In genomic region chr16:17875174-17875573, GRCm38 (mm10) we compare ENCODE assay signal across 31 mouse cellular contexts. TPM values are rescaled to one million over a fixed set of nuclear protein-coding genes. Genes with fewer than 3 reads are reported as not detected.
DNase-seq lines count a peak whose midpoint lies in the region; ATAC-seq and TF ChIP-seq lines count a peak whose summit lies in the region.
"Had no signal": no experiment of that assay in that cellular context is flagged by ENCODE, and none has a peak within 500 bp of the region (broad histone marks: within the 10 kb centered on the region; RNA-seq: fewer than 3 reads in every experiment).

No protein-coding gene starts in this region.

- no peak overlapping the region for H3K27ac ChIP-seq in intestine, embryonic 16.5 days (ENCODE audit: low read length)
- no peak overlapping the region for H3K27ac ChIP-seq in intestine, postnatal 0 days (ENCODE audit: low read depth, low read length)
- H3K27ac ChIP-seq in heart, embryonic 15.5 days = peak overlapping the region; percentile 52
- H3K27ac ChIP-seq: embryonic facial prominence, embryonic 12.5 days; forebrain, embryonic 13.5 days; limb, embryonic 13.5 days; neural tube, embryonic 15.5 days had no signal

- no peaks in the 10 kb centered on the region for H3K27me3 ChIP-seq in intestine, embryonic 16.5 days (replicated peaks; ENCODE audit: control insufficient read depth, insufficient read depth, low read length)
- no peaks in the 10 kb centered on the region for H3K27me3 ChIP-seq in intestine, postnatal 0 days (replicated peaks; ENCODE audit: control insufficient read depth, insufficient read depth, low read length)
- no peaks in the 10 kb centered on the region for H3K27me3 ChIP-seq in heart, embryonic 15.5 days
- H3K27me3 ChIP-seq: embryonic facial prominence, embryonic 12.5 days; forebrain, embryonic 13.5 days; limb, embryonic 13.5 days; megakaryocyte, embryonic 14.5 days; neural tube, embryonic 15.5 days had no signal

- H3K36me3 ChIP-seq in intestine, embryonic 16.5 days (ENCODE audit: control insufficient read depth, insufficient read depth, low read length) = no peaks in the 10 kb centered on the region
- H3K36me3 ChIP-seq in intestine, postnatal 0 days (ENCODE audit: control insufficient read depth, insufficient read depth) = peaks cover 10% of the 10 kb centered on the region
- peaks cover 9% of the 10 kb centered on the region; the same call in 1 of the 2 replicates for H3K36me3 ChIP-seq in heart, embryonic 15.5 days

- no peak overlapping the region for H3K9ac ChIP-seq in intestine, embryonic 16.5 days (ENCODE audit: low read depth, low read length)
- H3K9ac ChIP-seq in intestine, postnatal 0 days (ENCODE audit: low read depth, low read length) = no peak overlapping the region
- no peak overlapping the region for H3K9ac ChIP-seq in heart, embryonic 15.5 days
- H3K9ac ChIP-seq: embryonic facial prominence, embryonic 12.5 days; forebrain, embryonic 13.5 days; limb, embryonic 13.5 days; neural tube, embryonic 15.5 days had no signal

- DNase-seq in gastrocnemius, adult 18-20 months (ENCODE audit: low spot score) = peak; percentile 25
- DNase-seq in gastrocnemius, adult 8-10 months (ENCODE audit: low spot score in 2 of 2) = no peak
- peak; percentile 92 for DNase-seq in adipocyte (ENCODE audit: low spot score)
- no peak for DNase-seq in right cerebral cortex, postnatal 25 days
- DNase-seq in left cerebral cortex, postnatal 36 days (ENCODE audit: low spot score in 2 of 2) = no peak
- DNase-seq: adrenal gland, postnatal 25 days; cerebellum, adult 9-10 months; gastrocnemius, postnatal 36 days; kidney, adult 8-10 months; kidney, postnatal 4 days; lung, postnatal 14 days; thymus, adult 2 months had no signal

- WGBS in intestine, embryonic 16.5 days = 60% methylated on average over 4 of the region's 4 CpGs
- WGBS in intestine, postnatal 0 days = 53% methylated on average over 4 of the region's 4 CpGs
- 30% methylated on average over 4 of the region's 4 CpGs for WGBS in heart, embryonic 15.5 days

- no peaks in the 10 kb centered on the region for H3K9me3 ChIP-seq in intestine, embryonic 16.5 days (ENCODE audit: control insufficient read depth, low read length)
- no peaks in the 10 kb centered on the region for H3K9me3 ChIP-seq in intestine, postnatal 0 days (ENCODE audit: control insufficient read depth)
- H3K9me3 ChIP-seq in heart, embryonic 15.5 days (replicated peaks) = no peaks in the 10 kb centered on the region
- H3K9me3 ChIP-seq: embryonic facial prominence, embryonic 12.5 days; forebrain, embryonic 13.5 days; limb, embryonic 13.5 days; neural tube, embryonic 15.5 days had no signal

- no peak for TF ChIP-seq CTCF in intestine, postnatal 0 days (IDR thresholded peaks at IDR 0.05; ENCODE audit: low read depth)

- intact Hi-C loops in left cerebral cortex, postnatal 36 days (cut with DNase I) = no loop called here

- no peak overlapping the region for H3K4me3 ChIP-seq in intestine, embryonic 16.5 days (ENCODE audit: low read length)
- no peak overlapping the region for H3K4me3 ChIP-seq in intestine, postnatal 0 days (ENCODE audit: low read depth, low read length)
- H3K4me3 ChIP-seq in heart, embryonic 15.5 days = no peak overlapping the region
- H3K4me3 ChIP-seq: embryonic facial prominence, embryonic 12.5 days; erythroblast, embryonic 14.5 days; forebrain, embryonic 13.5 days; limb, embryonic 13.5 days; megakaryocyte, embryonic 14.5 days; neural tube, embryonic 15.5 days had no signal

- peak; percentile 38; the same call in 1 of the 2 replicates for ATAC-seq in intestine, embryonic 16.5 days
- ATAC-seq in intestine, postnatal 0 days = no peak
- no peak; the same call in 1 of the 2 replicates for ATAC-seq in heart, embryonic 15.5 days (replicated peaks; ENCODE audit: insufficient number of reproducible peaks, insufficient read depth, low FRiP score, low read depth)
- ATAC-seq: activated CD4-positive, CD25-positive, alpha-beta regulatory T cell, adult 4 months; forebrain, embryonic 13.5 days; midbrain, embryonic 16.5 days had no signal

- peaks cover 16% of the 10 kb centered on the region for H3K4me1 ChIP-seq in intestine, embryonic 16.5 days (ENCODE audit: control insufficient read depth, insufficient read depth, low read length)
- peaks cover 4% of the 10 kb centered on the region; the same call in 1 of the 2 replicates for H3K4me1 ChIP-seq in intestine, postnatal 0 days (replicated peaks; ENCODE audit: control insufficient read depth, insufficient read depth, low read length)
- H3K4me1 ChIP-seq in heart, embryonic 15.5 days (replicated peaks) = peaks cover 41% of the 10 kb centered on the region
- H3K4me1 ChIP-seq: embryonic facial prominence, embryonic 12.5 days; forebrain, embryonic 13.5 days; neural tube, embryonic 15.5 days had no signal

- H3K4me2 ChIP-seq in intestine, embryonic 16.5 days (ENCODE audit: low read depth, low read length) = no peak overlapping the region
- H3K4me2 ChIP-seq in intestine, postnatal 0 days (replicated peaks; ENCODE audit: low read depth) = no peak overlapping the region
- no peak overlapping the region for H3K4me2 ChIP-seq in heart, embryonic 15.5 days
- H3K4me2 ChIP-seq: embryonic facial prominence, embryonic 12.5 days; forebrain, embryonic 13.5 days; limb, embryonic 13.5 days; neural tube, embryonic 15.5 days had no signal

RNA-seq across cellular contexts. Expression of gene Gm20518, which starts 16.3 kb away (rescaled TPM):
- under 1 TPM; 0.05 to 0.09 TPM for total RNA-seq in gastrocnemius, adult 18-20 months (2021)
- under 1 TPM; 0.10 to 0.13 (median 0.12) TPM for total RNA-seq in gastrocnemius, adult 8-10 months (2022)
- 0.26 and 0.31 TPM in 2 replicates for polyA plus RNA-seq in intestine, embryonic 16.5 days (2015; fragmentation: Nextera tagmentation; extraction: Ambion mirVana)
- not detected in 2 replicates for polyA plus RNA-seq in intestine, postnatal 0 days (2015; fragmentation: Nextera tagmentation; extraction: Ambion mirVana)
- polyA plus RNA-seq in heart, embryonic 15.5 days (2015; fragmentation: Nextera tagmentation; extraction: Ambion mirVana) = 0.19 and 0.24 TPM in 2 replicates
- 1 to 10 TPM; 1.3 to 2.2 TPM for total RNA-seq in left cerebral cortex, postnatal 36 days (2021)

RNA-seq across cellular contexts. Expression of gene Tssk1, which starts 18.8 kb away (rescaled TPM):
- total RNA-seq in gastrocnemius, adult 18-20 months (2021) = under 1 TPM in 1 of 2 experiments, not detected in 1; 0.07 TPM
- total RNA-seq in gastrocnemius, adult 8-10 months (2022) = under 1 TPM in 1 of 4 experiments, not detected in 3; 0.07 TPM
- 0.05 TPM in 1 of 2 replicates, not detected in the other for polyA plus RNA-seq in intestine, embryonic 16.5 days (2015; fragmentation: Nextera tagmentation; extraction: Ambion mirVana)
- 0.04 TPM in 1 of 2 replicates, not detected in the other for polyA plus RNA-seq in intestine, postnatal 0 days (2015; fragmentation: Nextera tagmentation; extraction: Ambion mirVana)
- polyA plus RNA-seq in heart, embryonic 15.5 days (2015; fragmentation: Nextera tagmentation; extraction: Ambion mirVana) = 0.03 TPM in 1 of 2 replicates, not detected in the other
- total RNA-seq in left cerebral cortex, postnatal 36 days (2021) = not detected
- total RNA-seq: layer of hippocampus, postnatal 14 days; left cerebral cortex, postnatal 10 days had no signal
- polyA plus RNA-seq: activated CD4-positive, CD25-positive, alpha-beta regulatory T cell, adult 4 months; erythroblast, embryonic 14.5 days; G1E; liver, embryonic 16.5 days; neural tube, embryonic 15.5 days had no signal

RNA-seq across cellular contexts. Expression of gene Dgcr2, which starts 23.2 kb away (rescaled TPM):
- 10 to 100 TPM; 20.3 to 21.4 TPM for total RNA-seq in gastrocnemius, adult 18-20 months (2021)
- 10 to 100 TPM; 19.1 to 22.8 (median 20.5) TPM for total RNA-seq in gastrocnemius, adult 8-10 months (2022)
- polyA plus RNA-seq in intestine, embryonic 16.5 days (2015; fragmentation: Nextera tagmentation; extraction: Ambion mirVana) = 65.4 and 67.4 TPM in 2 replicates
- polyA plus RNA-seq in intestine, postnatal 0 days (2015; fragmentation: Nextera tagmentation; extraction: Ambion mirVana) = 35.0 and 35.3 TPM in 2 replicates
- polyA plus RNA-seq in heart, embryonic 15.5 days (2015; fragmentation: Nextera tagmentation; extraction: Ambion mirVana) = 41.8 and 58.9 TPM in 2 replicates
- 100 to 1,000 TPM in 1 of 2 experiments, 10 to 100 TPM in 1; 92.6 to 103 TPM for total RNA-seq in left cerebral cortex, postnatal 36 days (2021)

RNA-seq across cellular contexts. Expression of gene Tssk2, which starts 23.3 kb away (rescaled TPM):
- not detected for total RNA-seq in gastrocnemius, adult 18-20 months (2021)
- not detected for total RNA-seq in gastrocnemius, adult 8-10 months (2022)
- polyA plus RNA-seq in intestine, embryonic 16.5 days (2015; fragmentation: Nextera tagmentation; extraction: Ambion mirVana) = not detected in 2 replicates
- polyA plus RNA-seq in intestine, postnatal 0 days (2015; fragmentation: Nextera tagmentation; extraction: Ambion mirVana) = not detected in 2 replicates
- polyA plus RNA-seq in heart, embryonic 15.5 days (2015; fragmentation: Nextera tagmentation; extraction: Ambion mirVana) = not detected in 2 replicates
- total RNA-seq in left cerebral cortex, postnatal 36 days (2021) = not detected
- total RNA-seq: adrenal gland, postnatal 25 days; G1E; gastrocnemius, postnatal 36 days; layer of hippocampus, postnatal 14 days; left cerebral cortex, postnatal 10 days had no signal
- polyA plus RNA-seq: activated CD4-positive, CD25-positive, alpha-beta regulatory T cell, adult 4 months; cortical plate, adult 2 months; erythroblast, embryonic 14.5 days; forebrain, embryonic 13.5 days; frontal cortex, adult 2 months; G1E; hindbrain, embryonic 11.5 days; limb, embryonic 13.5 days; liver, embryonic 16.5 days; midbrain, embryonic 16.5 days; neural tube, embryonic 15.5 days; stomach, embryonic 16.5 days had no signal

RNA-seq across cellular contexts. Expression of gene Ess2, which starts 36.0 kb away (rescaled TPM):
- 1 to 10 TPM; 5.7 to 6.0 TPM for total RNA-seq in gastrocnemius, adult 18-20 months (2021)
- 1 to 10 TPM; 6.0 to 6.6 (median 6.2) TPM for total RNA-seq in gastrocnemius, adult 8-10 months (2022)
- polyA plus RNA-seq in intestine, embryonic 16.5 days (2015; fragmentation: Nextera tagmentation; extraction: Ambion mirVana) = 28.8 and 29.5 TPM in 2 replicates
- 12.2 and 12.5 TPM in 2 replicates for polyA plus RNA-seq in intestine, postnatal 0 days (2015; fragmentation: Nextera tagmentation; extraction: Ambion mirVana)
- polyA plus RNA-seq in heart, embryonic 15.5 days (2015; fragmentation: Nextera tagmentation; extraction: Ambion mirVana) = 25.0 and 34.5 TPM in 2 replicates
- total RNA-seq in left cerebral cortex, postnatal 36 days (2021) = 10 to 100 TPM; 26.1 to 31.1 TPM

Comparison
In these comparisons a context has a peak if more than half of its experiments do, and no peak if none do; other contexts are left out.
1. DNase-seq: peak in gastrocnemius, adult 18-20 months (single experiment) and adipocyte (single experiment); none in gastrocnemius, adult 8-10 months (0 of 2), right cerebral cortex, postnatal 25 days (single experiment) and left cerebral cortex, postnatal 36 days (0 of 2).